ENCODE assay signal across 8 mouse cellular contexts in the genomic region with DNA sequence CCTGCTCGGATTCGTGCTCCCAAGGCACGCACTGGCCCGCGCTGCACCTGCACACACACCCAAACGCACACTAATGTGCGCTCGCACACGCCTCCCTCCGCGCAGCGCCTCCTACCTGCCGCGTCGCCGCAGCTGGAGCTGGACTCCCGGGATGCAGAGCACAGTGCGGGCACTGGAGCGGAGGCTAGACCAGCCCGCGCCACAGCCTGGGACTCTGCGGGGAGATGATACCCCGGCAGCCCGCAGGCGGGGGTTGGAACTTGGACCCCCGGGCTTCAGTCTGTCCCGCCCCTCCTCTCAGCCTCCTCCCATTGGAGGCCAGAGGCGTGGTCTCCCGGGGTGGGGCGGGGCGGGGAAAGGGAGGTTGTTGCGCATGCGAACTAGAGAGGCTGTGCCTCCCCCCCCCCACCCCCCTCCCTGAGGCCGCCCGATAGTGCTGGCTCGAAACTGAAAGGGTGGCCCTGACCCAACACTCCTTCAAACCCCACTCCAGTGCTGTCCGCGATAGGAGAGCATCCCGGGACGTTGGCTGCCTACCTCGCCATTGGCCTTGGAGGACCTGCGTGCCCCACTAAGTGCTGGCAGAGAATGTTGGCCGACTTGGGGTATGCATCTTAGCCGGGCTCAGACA. TPM values are rescaled to one million over a fixed set of nuclear protein-coding genes. Genes with fewer than 3 reads are reported as not detected.
A peak's percentile ranks its signal among the peaks of the same experiment; 100 is the strongest.
DNase-seq lines count a peak whose midpoint lies in the region; ATAC-seq and TF ChIP-seq lines count a peak whose summit lies in the region.

A gene (minus strand): TSS at position 346 of the 631 bp plus-strand sequence.

- H3K4me1 ChIP-seq in bone marrow, adult 2 months (ENCODE audit: control insufficient read depth, insufficient read depth, low read length): peaks cover 3% of the 10 kb centered on the region
- H3K4me1 ChIP-seq in embryonic facial prominence, embryonic 13.5 days: peaks cover 15% of the 10 kb centered on the region
- H3K4me1 ChIP-seq in heart, embryonic 11.5 days (ENCODE audit: control insufficient read depth, insufficient read depth, low read length): peaks cover 10% of the 10 kb centered on the region
- peaks cover 36% of the 10 kb centered on the region for H3K4me1 ChIP-seq in kidney, embryonic 15.5 days
- H3K4me1 ChIP-seq in liver, adult 2 months (ENCODE audit: control insufficient read depth, insufficient read depth, low read length): peaks cover 12% of the 10 kb centered on the region
- H3K4me1 ChIP-seq in stomach, embryonic 16.5 days (ENCODE audit: control insufficient read depth, insufficient read depth, low read length): peaks cover 17% of the 10 kb centered on the region

- no peaks in the 10 kb centered on the region for H3K79me2 ChIP-seq in liver, adult 2 months (ENCODE audit: control insufficient read depth, insufficient read depth, low read length)

- no peaks in the 10 kb centered on the region for H3K9me3 ChIP-seq in embryonic facial prominence, embryonic 13.5 days
- no peaks in the 10 kb centered on the region for H3K9me3 ChIP-seq in heart, embryonic 11.5 days (replicated peaks; ENCODE audit: control insufficient read depth, low read length)
- no peaks in the 10 kb centered on the region for H3K9me3 ChIP-seq in kidney, embryonic 15.5 days (replicated peaks)
- no peaks in the 10 kb centered on the region for H3K9me3 ChIP-seq in stomach, embryonic 16.5 days (replicated peaks; ENCODE audit: control insufficient read depth, low read length)

- no peaks in the 10 kb centered on the region for H3K36me3 ChIP-seq in embryonic facial prominence, embryonic 13.5 days
- H3K36me3 ChIP-seq in heart, embryonic 11.5 days (ENCODE audit: control insufficient read depth, insufficient read depth, low read length): no peaks in the 10 kb centered on the region
- no peaks in the 10 kb centered on the region for H3K36me3 ChIP-seq in kidney, embryonic 15.5 days
- H3K36me3 ChIP-seq in liver, adult 2 months (ENCODE audit: control insufficient read depth, insufficient read depth, low read length): no peaks in the 10 kb centered on the region
- no peaks in the 10 kb centered on the region for H3K36me3 ChIP-seq in stomach, embryonic 16.5 days (ENCODE audit: control insufficient read depth, insufficient read depth, low read length)

- peak within 1 kb of the TSS; percentile 76 for H3K27ac ChIP-seq in bone marrow, adult 2 months (ENCODE audit: control insufficient read depth, insufficient read depth, low read depth, low read length, poor library complexity)
- H3K27ac ChIP-seq in embryonic facial prominence, embryonic 13.5 days: no peak within 1 kb of the TSS
- peak within 1 kb of the TSS; percentile 80; the same call in 1 of the 2 replicates for H3K27ac ChIP-seq in heart, embryonic 11.5 days (ENCODE audit: low read depth, low read length)
- peak within 1 kb of the TSS; percentile 93 for H3K27ac ChIP-seq in kidney, embryonic 15.5 days
- peak within 1 kb of the TSS; percentile 56 for H3K27ac ChIP-seq in liver, adult 2 months (replicated peaks; ENCODE audit: insufficient read depth, low read depth, low read length)
- H3K27ac ChIP-seq in stomach, embryonic 16.5 days (ENCODE audit: low read length): peak within 1 kb of the TSS; percentile 92

- WGBS in bone marrow, adult 2 months: 1% methylated on average over 44 of the region's 44 CpGs
- WGBS in embryonic facial prominence, embryonic 13.5 days: 1% methylated on average over 43 of the region's 44 CpGs
- 3% methylated on average over 40 of the region's 44 CpGs for WGBS in heart, embryonic 11.5 days (ENCODE audit: insufficient replicate concordance)
- WGBS in kidney, embryonic 15.5 days: under 1% methylated on average over 38 of the region's 44 CpGs
- WGBS in liver, adult 2 months: 1% methylated on average over 36 of the region's 44 CpGs
- 2% methylated on average over 43 of the region's 44 CpGs for WGBS in stomach, embryonic 16.5 days

- DNase-seq in CD8-positive naive resting alpha-beta T cell, adult 2 months (ENCODE audit: low read depth in 2 of 2, low spot score in 2 of 2): peak; percentile 34 to 62
- peak; percentile 65 for DNase-seq in liver, adult 2 months (ENCODE audit: extremely low read depth, low read depth, low spot score)

- peak; percentile 52; the same call in 1 of the 2 replicates for TF ChIP-seq CTCF in bone marrow, adult 2 months (IDR thresholded peaks at IDR 0.05; ENCODE audit: control insufficient read depth, insufficient read depth, low read length)
- peak; percentile 77 for TF ChIP-seq CTCF in liver, adult 2 months (IDR thresholded peaks at IDR 0.05; ENCODE audit: low read depth, low read length)

- peaks cover 3% of the 10 kb centered on the region for H3K27me3 ChIP-seq in embryonic facial prominence, embryonic 13.5 days
- H3K27me3 ChIP-seq in heart, embryonic 11.5 days (ENCODE audit: control insufficient read depth, insufficient read depth, low read length): no peaks in the 10 kb centered on the region
- H3K27me3 ChIP-seq in kidney, embryonic 15.5 days: 0 out of 2 replicates have a peak, but pooled peaks cover 6% of the 10 kb centered on the region
- H3K27me3 ChIP-seq in liver, adult 2 months (ENCODE audit: control insufficient read depth, insufficient read depth, low read length): no peaks in the 10 kb centered on the region
- H3K27me3 ChIP-seq in stomach, embryonic 16.5 days (ENCODE audit: control insufficient read depth, insufficient read depth, low read length): no peaks in the 10 kb centered on the region

- peak; percentile 88 for TF ChIP-seq POLR2A in bone marrow, adult 2 months (IDR thresholded peaks at IDR 0.05; ENCODE audit: borderline replicate concordance, control insufficient read depth, low read depth, low read length)
- TF ChIP-seq POLR2A in liver, adult 2 months (IDR thresholded peaks at IDR 0.05; ENCODE audit: extremely low read depth, insufficient read depth, low read length): no peak

- peak; percentile 79 for ATAC-seq in embryonic facial prominence, embryonic 13.5 days (ENCODE audit: insufficient number of reproducible peaks, insufficient read depth, low FRiP score, low TSS enrichment, low read depth)
- ATAC-seq in heart, embryonic 11.5 days (replicated peaks; ENCODE audit: insufficient number of reproducible peaks, low FRiP score, low TSS enrichment): peak; percentile 83
- ATAC-seq in kidney, embryonic 15.5 days (replicated peaks; ENCODE audit: low FRiP score): peak; percentile 86
- peak; percentile 56 for ATAC-seq in monocyte, adult 5-6 weeks (replicated peaks; ENCODE audit: insufficient number of reproducible peaks, low FRiP score, low TSS enrichment, poor library complexity, severe bottlenecking)
- peak; percentile 86 for ATAC-seq in stomach, embryonic 16.5 days (ENCODE audit: insufficient read depth, low FRiP score)

- H3K4me3 ChIP-seq in bone marrow, adult 2 months (replicated peaks; ENCODE audit: control insufficient read depth, low read depth, low read length): peak within 1 kb of the TSS; percentile 91
- peak within 1 kb of the TSS; percentile 80 for H3K4me3 ChIP-seq in embryonic facial prominence, embryonic 13.5 days
- H3K4me3 ChIP-seq in heart, embryonic 11.5 days (ENCODE audit: low read depth, low read length): peak within 1 kb of the TSS; percentile 75
- peak within 1 kb of the TSS; percentile 64 for H3K4me3 ChIP-seq in kidney, embryonic 15.5 days (replicated peaks)
- H3K4me3 ChIP-seq in liver, adult 2 months (ENCODE audit: insufficient read depth, low read depth, low read length): peak within 1 kb of the TSS; percentile 75
- H3K4me3 ChIP-seq in stomach, embryonic 16.5 days (replicated peaks; ENCODE audit: low read length): peak within 1 kb of the TSS; percentile 76

- peak within 1 kb of the TSS; percentile 82 for H3K4me2 ChIP-seq in embryonic facial prominence, embryonic 13.5 days
- peak within 1 kb of the TSS; percentile 73 for H3K4me2 ChIP-seq in heart, embryonic 11.5 days
- H3K4me2 ChIP-seq in kidney, embryonic 15.5 days: peak within 1 kb of the TSS; percentile 76
- H3K4me2 ChIP-seq in stomach, embryonic 16.5 days (ENCODE audit: low read depth, low read length): peak within 1 kb of the TSS; percentile 87

- H3K9ac ChIP-seq in embryonic facial prominence, embryonic 13.5 days: peak within 1 kb of the TSS; percentile 74
- H3K9ac ChIP-seq in heart, embryonic 11.5 days (ENCODE audit: low read depth, low read length): peak within 1 kb of the TSS; percentile 67
- peak within 1 kb of the TSS; percentile 55 for H3K9ac ChIP-seq in kidney, embryonic 15.5 days
- peak within 1 kb of the TSS; percentile 67 for H3K9ac ChIP-seq in liver, adult 2 months (ENCODE audit: low read depth, low read length)
- H3K9ac ChIP-seq in stomach, embryonic 16.5 days (ENCODE audit: low read length): peak within 1 kb of the TSS; percentile 83

RNA-seq across cellular contexts. Expression of the gene that starts here (rescaled TPM):
- 16.3 and 17.2 TPM in 2 replicates for polyA plus RNA-seq in bone marrow, adult 2 months (2011; ENCODE audit: insufficient read depth, insufficient read length, low replicate concordance, missing spikeins)
- 5.8 and 6.0 TPM in 2 replicates for polyA plus RNA-seq in embryonic facial prominence, embryonic 13.5 days (2015; fragmentation: Nextera tagmentation; extraction: Ambion mirVana)
- 5.8 and 6.4 TPM in 2 replicates for polyA plus RNA-seq in heart, embryonic 11.5 days (2014; fragmentation: Nextera tagmentation; extraction: Ambion mirVana)
- 12.7 and 14.1 TPM in 2 replicates for polyA plus RNA-seq in kidney, embryonic 15.5 days (2015; fragmentation: Nextera tagmentation; extraction: Ambion mirVana)
- 1.0 and 1.6 TPM in 2 replicates for total RNA-seq in liver, adult 2 months (2014; rRNA removed)
- 2.2 TPM in 2 replicates for polyA plus RNA-seq in liver, adult 2 months (2012; rRNA removed)
- total RNA-seq in monocyte, adult 5-6 weeks (2017): 0.76 to 2.3 TPM in 2 of 3 replicates, not detected in the other
- polyA plus RNA-seq in stomach, embryonic 16.5 days (2015; fragmentation: Nextera tagmentation; extraction: Ambion mirVana): 24.5 and 34.3 TPM in 2 replicates
